Mouse (Mus musculus) ES-Bruce4 (cell line): ENCODE results near the gene Map3k14.

Experiments
- CTCF ChIP-seq: IDR thresholded peaks from one replicate; pipeline ENCODE4 v1.8.1; 2011; ENCODE audit warnings: low read depth, low read length
- POLR2A ChIP-seq: IDR thresholded peaks from one replicate; pipeline ENCODE4 v1.8.1; 2011; ENCODE audit warnings: low read length; ENCODE audit not compliant: insufficient read depth

DNA sequence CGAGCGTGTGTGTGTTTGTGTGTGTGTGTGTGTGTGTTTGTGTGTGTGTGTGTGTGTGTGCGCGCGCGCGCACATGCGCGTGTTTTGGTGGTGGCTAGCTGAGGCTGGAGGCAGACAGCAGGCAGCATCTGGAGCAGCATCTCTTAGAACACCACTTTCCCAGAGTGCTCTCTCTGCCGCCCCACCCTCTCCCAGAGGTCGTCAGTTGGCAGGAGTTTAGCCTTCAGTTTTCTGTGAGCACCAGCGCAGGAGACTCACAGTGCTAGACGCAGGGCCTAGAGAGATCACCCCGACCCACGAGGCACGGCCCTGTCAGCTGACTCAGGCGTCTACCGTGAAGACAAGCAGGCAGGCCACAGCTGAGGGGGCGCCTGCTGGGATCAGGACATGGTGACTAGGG, 36.6 kb downstream of the Map3k14 start:
- no peak for TF ChIP-seq POLR2A
- TF ChIP-seq CTCF, result no peak
